Mouse (Mus musculus) heart, postnatal 36 days (tissue): Measurements from ENCODE around the gene Tppp3. TPM values are rescaled to one million over a fixed set of nuclear protein-coding genes. Genes with fewer than 3 reads are reported as not detected.
A peak's percentile ranks its signal among the peaks of the same experiment; 100 is the strongest.

Experiments
- DNase-seq, 2 experiments: peaks; one replicate each; pipeline ENCODE4 v3.0.0; 2021 to 2022
- intact Hi-C: fragments of 180-260 bp; cut with DNase I; formaldehyde crosslinking; loops from one replicate; pipeline ENCODE4 v1.15.1; 2025
- total RNA-seq, 2 experiments: library from RNA; stranded (reverse); gene quantifications; 2 replicates each; pipeline ENCODE4 v1.2.3; 2021

Gene Tppp3
- total RNA-seq, 2 experiments from 2014 or later: 43.3 to 45.7 TPM

DNA sequence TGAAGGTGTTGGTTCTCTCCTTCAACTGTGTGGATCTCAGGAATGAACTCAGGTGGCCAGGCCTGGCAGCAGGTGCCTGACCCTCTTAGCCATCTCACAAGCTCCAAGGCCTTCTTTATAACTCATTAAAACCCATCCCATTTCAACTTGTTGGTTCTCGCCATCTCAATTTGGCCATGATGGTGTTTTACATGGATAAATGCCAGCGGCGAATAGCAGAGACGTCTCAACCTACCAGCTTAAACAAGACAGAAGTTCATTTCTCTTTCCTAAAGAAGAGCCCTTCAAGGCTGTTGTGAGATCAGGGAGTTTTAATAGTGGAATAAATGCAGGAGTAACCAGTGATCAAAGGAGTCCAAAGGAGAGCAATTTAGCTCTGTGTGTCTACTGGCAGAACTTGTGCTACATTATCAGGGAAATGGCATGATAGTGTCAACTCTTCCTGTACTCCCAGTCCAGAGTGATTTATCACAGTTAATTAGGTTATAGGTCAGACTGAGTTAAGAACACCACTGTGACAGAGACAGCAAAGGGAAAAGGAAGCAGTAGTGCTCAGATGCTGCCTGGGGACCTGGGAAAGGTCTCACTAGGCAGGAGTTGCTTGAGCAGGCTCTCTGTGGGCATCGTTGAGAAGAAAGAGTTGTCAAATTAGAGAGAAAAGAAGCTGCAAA, 34.1 kb downstream of the Tppp3 start:
- intact Hi-C loops: no loop called here
- no peak for DNase-seq

DNA sequence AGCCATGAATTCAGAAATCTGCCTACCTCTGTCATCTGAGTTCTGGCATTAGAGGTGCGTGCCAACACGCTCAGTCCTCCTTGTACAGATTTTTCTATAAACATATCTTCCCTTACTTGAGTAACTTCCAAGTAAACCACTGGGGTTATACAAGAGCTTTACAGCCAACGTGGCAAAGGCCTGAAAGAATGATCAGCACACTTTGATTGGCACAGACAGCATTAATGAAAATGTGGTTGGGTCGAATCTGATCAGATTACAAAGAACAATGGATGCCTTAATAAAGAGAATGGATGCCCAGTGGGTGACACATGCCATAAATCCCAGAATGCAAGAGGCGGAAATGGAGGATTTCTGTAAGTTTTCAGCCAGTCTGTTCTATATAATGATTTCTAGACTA, 35.1 kb downstream of the Tppp3 start:
- intact Hi-C loops: no loop called here
- DNase-seq: no peak

DNA sequence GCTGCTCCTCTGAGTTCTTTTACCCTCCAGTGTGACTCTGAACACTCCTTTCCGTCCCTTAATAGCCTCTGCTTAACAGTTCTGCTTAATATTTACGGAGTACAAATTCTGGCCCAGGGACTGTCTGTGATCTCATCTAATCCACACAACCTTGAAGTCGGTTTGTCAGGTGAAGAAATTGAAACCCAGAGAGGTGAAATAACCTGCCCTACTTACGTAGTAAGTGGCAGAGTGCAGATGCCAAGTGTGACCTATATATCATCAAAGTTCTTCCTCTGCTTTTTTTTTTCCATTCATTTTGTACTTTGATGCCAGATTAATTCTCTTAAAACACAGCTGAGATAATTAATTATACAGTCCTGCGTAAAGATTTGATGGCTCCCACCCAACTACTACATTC, 37.2 kb downstream of the Tppp3 start:
- intact Hi-C loops: no loop called here
- DNase-seq: no peak

DNA sequence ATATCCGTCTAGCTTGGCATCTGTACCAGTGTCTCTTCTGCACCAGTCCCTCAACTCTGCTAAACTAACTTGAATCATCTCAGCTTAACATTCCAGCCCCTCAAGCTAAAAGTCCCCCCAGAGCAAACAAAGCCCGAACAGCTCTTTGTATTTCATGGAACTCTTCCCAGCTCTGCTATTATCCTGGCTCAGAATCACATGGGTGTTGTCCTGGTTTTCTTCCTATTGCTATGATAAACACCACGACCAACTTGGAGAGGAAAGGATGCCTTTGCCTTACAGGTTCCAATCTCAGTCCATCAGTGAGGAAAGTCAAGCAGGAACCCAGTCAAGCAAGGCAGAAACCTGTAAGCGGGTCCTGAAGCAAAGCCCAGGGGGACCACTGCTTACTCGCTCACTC, 37.8 kb downstream of the Tppp3 start:
- intact Hi-C loops: no loop called here

DNA sequence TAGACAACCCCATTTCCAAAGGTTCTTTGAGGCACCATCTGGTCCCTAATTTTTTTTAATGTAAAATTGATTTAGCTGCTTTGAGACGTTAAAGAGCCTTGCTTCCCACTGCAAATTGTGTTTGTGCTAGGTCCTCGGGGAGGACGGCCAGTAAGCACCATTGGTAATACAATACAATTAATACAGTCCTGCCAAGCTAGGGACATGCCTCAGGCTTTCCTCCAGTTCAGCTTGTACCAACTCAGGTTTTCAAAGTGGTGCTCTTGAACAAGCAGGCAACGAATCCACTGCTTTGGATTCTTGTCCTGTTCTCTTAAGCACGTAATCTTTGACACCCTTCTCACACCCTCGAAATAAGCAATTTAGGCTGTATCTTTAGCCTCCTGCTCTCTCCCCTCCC, 38.3 kb downstream of the Tppp3 start:
- intact Hi-C loops: no loop called here
- no peak for DNase-seq

More for the DNA sequence above, 37.8 kb downstream of the Tppp3 start:
- DNase-seq: peak in 1 of 2 experiments; percentile 21

DNA sequence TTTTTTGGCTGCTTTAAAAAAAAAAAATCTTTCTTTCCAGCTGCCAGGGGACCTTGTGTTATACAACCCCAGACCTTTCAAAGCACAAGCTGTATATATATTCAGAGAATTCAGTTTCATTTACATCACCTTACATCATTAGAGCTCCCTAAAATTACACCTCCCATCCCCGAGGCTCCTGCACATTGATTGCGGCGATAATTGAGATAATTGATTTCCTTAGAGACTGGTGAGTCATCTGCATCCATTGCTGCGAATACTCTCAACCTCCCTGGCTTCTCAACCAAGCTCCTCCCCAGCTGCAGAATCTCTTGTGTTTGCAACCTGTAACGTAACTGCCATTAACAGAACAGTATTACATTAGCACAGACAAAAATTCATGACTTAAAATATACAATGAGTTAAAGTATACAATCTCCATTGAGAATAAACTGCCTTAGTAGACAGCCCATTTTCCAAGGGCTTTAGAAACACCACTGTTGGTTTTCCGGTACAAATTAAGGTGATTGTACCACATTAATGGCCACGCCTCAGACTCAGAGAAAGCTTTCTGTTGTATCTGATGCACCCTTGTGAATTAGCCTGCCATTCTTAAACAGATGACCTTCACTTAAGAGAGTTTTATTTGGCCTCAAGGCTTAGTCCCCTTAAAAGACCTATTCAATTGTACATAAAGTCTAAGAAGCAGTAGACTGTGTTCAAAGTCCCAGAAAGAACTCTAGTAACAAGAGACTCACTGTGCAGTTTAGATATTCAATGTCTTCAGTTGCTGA, 39.4 kb downstream of the Tppp3 start:
- intact Hi-C loops: no loop called here
- no peak for DNase-seq

DNA sequence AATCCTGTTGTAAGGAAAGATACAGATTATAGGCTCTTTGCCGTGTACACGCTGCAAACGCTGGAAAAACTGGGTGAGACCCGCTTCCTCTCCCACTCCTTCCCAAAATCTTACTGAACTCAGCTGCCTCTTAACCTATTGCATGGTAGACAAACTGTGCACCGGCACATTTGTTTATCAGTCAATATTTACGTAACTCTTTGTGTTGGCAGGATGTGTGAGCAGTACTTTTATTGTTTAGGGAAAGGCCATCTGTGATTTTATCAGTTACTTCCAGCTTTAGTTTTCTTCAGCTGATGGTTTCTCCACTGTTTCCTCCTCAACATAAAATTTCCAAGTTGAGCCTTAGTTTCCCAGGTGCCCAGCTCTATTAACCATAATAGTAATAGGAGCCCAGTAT, 44.4 kb downstream of the Tppp3 start:
- intact Hi-C loops: no loop called here
- no peak for DNase-seq

DNA sequence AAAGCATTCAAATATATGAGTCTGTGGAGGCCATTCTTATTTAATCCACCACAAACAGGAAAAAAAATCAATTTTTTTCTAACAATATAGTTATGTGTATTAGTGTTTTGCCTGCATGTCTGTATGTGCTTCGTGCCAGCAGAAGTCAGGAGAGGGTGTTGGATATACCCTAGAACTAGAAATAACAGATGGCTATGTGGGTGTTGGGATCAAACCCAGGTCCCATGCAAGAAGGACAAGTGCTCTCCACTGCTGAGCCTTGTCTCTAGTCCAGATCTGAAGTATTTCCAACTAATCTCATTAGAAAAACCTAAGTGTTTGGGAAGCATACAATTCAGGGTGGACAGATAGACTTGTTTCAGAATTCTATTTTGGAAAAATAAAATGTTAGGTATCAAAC, 49.3 kb downstream of the Tppp3 start:
- no peak for DNase-seq
- intact Hi-C loops: no loop called here

DNA sequence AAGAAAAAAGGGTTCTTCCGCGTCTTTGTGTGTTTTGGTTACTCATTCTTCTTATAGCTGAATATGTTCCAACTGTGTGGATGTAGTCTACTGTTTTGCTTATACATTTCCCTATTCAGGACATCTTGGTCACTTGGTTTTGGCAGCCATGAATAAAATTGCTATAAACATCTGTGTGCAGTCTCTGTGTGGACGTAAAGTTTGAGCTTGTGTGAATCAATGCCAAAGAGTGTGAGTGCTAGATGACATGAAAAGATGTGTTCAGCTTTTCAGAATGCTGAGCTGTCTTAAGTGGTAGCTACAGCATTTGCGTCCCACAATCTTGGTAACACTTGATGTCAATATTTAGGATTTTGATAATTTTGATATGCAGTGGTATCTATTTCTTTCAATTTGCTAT, 51.5 kb downstream of the Tppp3 start:
- no peak for DNase-seq
- intact Hi-C loops: no loop called here

DNA sequence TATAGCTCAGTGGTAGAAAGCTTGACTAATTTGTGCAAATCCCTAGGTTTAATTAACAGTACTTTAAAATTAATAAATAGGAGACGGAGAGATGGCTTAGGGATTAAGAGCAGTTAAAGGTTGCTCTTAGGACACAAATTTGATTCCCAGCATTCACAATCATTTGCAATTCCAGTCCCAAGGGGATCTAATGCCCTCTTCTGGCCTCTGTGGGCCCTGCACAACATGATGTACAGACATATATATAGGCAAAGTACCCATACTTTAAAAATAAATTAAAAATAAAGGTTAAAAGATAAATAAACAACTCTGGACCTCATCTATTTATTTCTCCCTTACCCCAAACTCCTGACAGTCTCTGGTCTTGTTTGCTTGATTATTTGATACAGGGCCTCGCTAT, 52.3 kb downstream of the Tppp3 start:
- intact Hi-C loops: no loop called here
- DNase-seq: no peak

Other genes with a start within 250 kb of the Tppp3 start
- 10 to 100 TPM; 19.1 to 20.8 TPM for gene D230025D16Rik, start 246.4 kb downstream of the Tppp3 start, total RNA-seq
- gene B3gnt9, start 216.4 kb downstream of the Tppp3 start, total RNA-seq: 1 to 10 TPM; 4.4 to 5.7 TPM
- gene Tradd, start 206.9 kb downstream of the Tppp3 start, total RNA-seq: 1 to 10 TPM; 4.9 to 5.8 TPM
- 1 to 10 TPM; 2.3 to 3.4 TPM for gene Fbxl8, start 206.9 kb downstream of the Tppp3 start, total RNA-seq
- 1 to 10 TPM; 1.6 to 2.6 TPM for gene Hsf4, start 201.7 kb downstream of the Tppp3 start, total RNA-seq
- 10 to 100 TPM; 19.3 to 22.1 TPM for gene Nol3, start 195.4 kb downstream of the Tppp3 start, total RNA-seq
- under 1 TPM; 0.70 to 0.97 TPM for gene 4931428F04Rik, start 181.7 kb downstream of the Tppp3 start, total RNA-seq
- gene Exoc3l, start 175.4 kb downstream of the Tppp3 start, total RNA-seq: 1 to 10 TPM; 6.4 to 7.7 TPM
- gene E2f4, start 173.9 kb downstream of the Tppp3 start, total RNA-seq: 10 to 100 TPM; 18.9 to 20.0 TPM
- 1 to 10 TPM; 1.2 to 1.3 TPM for gene Elmo3, start 165.9 kb downstream of the Tppp3 start, total RNA-seq
- 1 to 10 TPM; 1.2 to 1.3 TPM for gene Lrrc29, start 145.2 kb downstream of the Tppp3 start, total RNA-seq
- gene Tmem208, start 145.2 kb downstream of the Tppp3 start, total RNA-seq: 10 to 100 TPM; 22.1 to 24.0 TPM
- 1 to 10 TPM; 6.5 to 9.6 TPM for gene Fhod1, start 123.6 kb downstream of the Tppp3 start, total RNA-seq
- gene Slc9a5, start 122.7 kb downstream of the Tppp3 start, total RNA-seq: under 1 TPM; 0.44 to 0.62 TPM
- gene Plekhg4, start 98.3 kb downstream of the Tppp3 start, total RNA-seq: not detected
- under 1 TPM; 0.24 to 0.53 TPM for gene Kctd19, start 58.0 kb downstream of the Tppp3 start, total RNA-seq
- under 1 TPM; 0.41 to 0.56 TPM for gene Lrrc36, start 58.0 kb downstream of the Tppp3 start, total RNA-seq
- gene Zdhhc1, start 25.4 kb upstream of the Tppp3 start, total RNA-seq: 10 to 100 TPM; 14.5 to 14.9 TPM
- gene Hsd11b2, start 47.2 kb upstream of the Tppp3 start, total RNA-seq: not detected
- 10 to 100 TPM; 51.7 to 53.4 TPM for gene Atp6v0d1, start 94.5 kb upstream of the Tppp3 start, total RNA-seq
- gene Ripor1, start 133.7 kb upstream of the Tppp3 start, total RNA-seq: 10 to 100 TPM; 53.0 to 53.8 TPM
- gene Ctcf, start 165.0 kb upstream of the Tppp3 start, total RNA-seq: 10 to 100 TPM; 40.0 to 43.0 TPM
- not detected for gene Agrp, start 165.9 kb upstream of the Tppp3 start, total RNA-seq
- gene Carmil2, start 214.7 kb upstream of the Tppp3 start, total RNA-seq: under 1 TPM; 0.27 to 0.31 TPM
- gene Acd, start 229.6 kb upstream of the Tppp3 start, total RNA-seq: 10 to 100 TPM; 11.7 to 12.3 TPM
- gene Pard6a, start 229.6 kb upstream of the Tppp3 start, total RNA-seq: 1 to 10 TPM; 7.7 to 8.5 TPM
- not detected for gene 4933405L10Rik, start 236.1 kb upstream of the Tppp3 start, total RNA-seq
- gene Enkd1, start 236.7 kb upstream of the Tppp3 start, total RNA-seq: 1 to 10 TPM; 1.3 to 2.2 TPM